Mouse (Mus musculus): ENCODE results near the gene Vps26a. TPM values are rescaled to one million over a fixed set of nuclear protein-coding genes. Genes with fewer than 3 reads are reported as not detected.

Gene Vps26a
- polyA plus RNA-seq (2015; fragmentation: Nextera tagmentation; extraction: Ambion mirVana) = 63.8 and 67.8 TPM in 2 replicates

- peak; percentile 97 for DNase-seq (ENCODE audit: low spot score)
These were observed at the start of gene Vps26a for GRCm38 (mm10) chr10:62486618-62487415. Gene Vps26a (minus strand): TSS chr10:62486805.

DNA sequence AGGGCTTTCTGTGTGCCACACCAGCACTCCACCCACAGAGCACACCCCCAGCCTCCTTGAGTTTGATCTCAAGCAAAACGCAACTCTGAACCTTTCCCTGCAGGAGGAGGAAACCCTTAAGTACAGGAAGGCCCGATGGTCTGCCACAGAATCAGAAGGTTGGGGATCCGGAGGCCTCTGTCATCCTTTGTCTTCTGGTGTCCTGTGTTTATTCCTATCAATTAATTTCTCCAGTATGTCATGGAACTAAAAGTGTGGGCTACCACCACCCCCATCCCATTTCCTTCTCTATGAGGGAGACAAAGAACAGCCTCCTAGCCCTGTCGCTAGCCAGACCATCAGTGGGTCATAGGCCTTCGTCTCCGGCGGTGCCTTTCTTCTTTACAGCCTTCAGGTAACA lies 47.9 kb upstream of the Vps26a start:
- DNase-seq (ENCODE audit: low spot score) = no peak

GRCm38 (mm10) chr10:62532832-62533231 lies 46.2 kb upstream of the Vps26a start:
- peak; percentile 17 for DNase-seq (ENCODE audit: low spot score)

- DNase-seq (ENCODE audit: low spot score) = no peak
These were observed 43.6 kb upstream of the Vps26a start for GRCm38 (mm10) chr10:62530183-62530582.

DNA sequence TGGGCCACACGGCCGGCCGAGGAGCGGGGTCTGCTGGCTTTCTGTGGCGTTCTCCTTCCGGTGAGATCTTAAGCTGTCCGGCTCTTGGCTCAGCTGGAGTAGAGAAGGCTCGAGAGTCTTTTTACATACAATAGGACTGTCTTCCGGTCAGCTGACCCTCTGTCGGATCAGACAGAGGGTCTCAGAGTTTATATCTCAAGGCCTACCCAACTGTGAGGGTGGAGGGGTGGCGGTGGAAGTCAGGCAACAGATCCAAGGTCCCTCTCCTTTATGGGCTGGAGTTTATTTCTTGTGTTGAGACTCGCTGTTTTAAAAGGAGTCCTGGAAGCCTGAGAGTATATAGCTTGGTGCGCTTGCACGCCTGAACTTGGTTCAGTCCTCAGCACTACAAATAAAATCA lies 40.7 kb upstream of the Vps26a start, which contains the start of gene Srgn:
Gene Srgn, minus strand, starts transcription at position 101 of the 400 bp plus-strand sequence.
- no peak for DNase-seq (ENCODE audit: low spot score)

GRCm38 (mm10) chr10:62522346-62522950 lies 35.8 kb upstream of the Vps26a start:
- DNase-seq (ENCODE audit: low spot score) = no peak

DNA sequence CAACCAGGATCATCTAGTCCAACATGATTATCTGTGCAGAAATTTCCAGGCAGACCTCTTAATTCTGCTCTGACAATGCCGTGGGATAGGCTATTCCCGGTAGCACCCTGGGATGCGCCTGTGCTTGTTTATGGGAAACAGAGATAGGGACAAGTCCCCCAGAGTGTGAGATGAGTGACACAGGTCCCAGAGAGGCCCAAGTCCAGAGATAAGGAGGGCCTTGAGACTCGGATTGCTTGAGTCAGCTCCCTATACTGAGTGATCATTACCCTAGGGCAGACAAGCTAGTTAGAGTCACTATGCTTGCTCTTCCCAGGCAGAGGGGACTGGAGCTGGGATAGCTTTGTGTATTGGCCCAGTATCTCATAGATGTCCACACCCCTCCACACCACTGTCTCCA lies 35.2 kb upstream of the Vps26a start:
- DNase-seq (ENCODE audit: low spot score) = no peak

- DNase-seq (ENCODE audit: low spot score) = no peak
These were observed 34.3 kb upstream of the Vps26a start for GRCm38 (mm10) chr10:62520911-62521310.

DNA sequence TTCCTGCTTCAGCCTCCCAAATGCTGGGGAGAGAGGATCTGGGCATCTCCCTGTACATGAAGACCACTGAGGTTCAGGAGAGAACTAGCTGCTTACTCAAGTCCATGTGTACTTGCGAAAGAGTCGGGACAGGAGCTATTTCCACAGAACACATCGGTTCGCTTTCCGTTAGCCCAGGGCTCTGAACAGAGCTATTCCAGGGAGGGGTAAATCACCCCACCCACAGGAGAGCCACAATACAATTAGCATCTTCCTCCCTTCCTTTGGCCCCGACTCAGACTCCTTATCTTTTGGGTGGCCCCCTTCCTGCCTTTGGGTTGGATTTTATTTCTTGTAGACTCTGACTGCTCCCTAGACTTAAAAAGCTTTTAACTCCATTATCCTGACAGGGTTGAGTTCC lies 30.9 kb upstream of the Vps26a start:
- DNase-seq (ENCODE audit: low spot score) = no peak

DNA sequence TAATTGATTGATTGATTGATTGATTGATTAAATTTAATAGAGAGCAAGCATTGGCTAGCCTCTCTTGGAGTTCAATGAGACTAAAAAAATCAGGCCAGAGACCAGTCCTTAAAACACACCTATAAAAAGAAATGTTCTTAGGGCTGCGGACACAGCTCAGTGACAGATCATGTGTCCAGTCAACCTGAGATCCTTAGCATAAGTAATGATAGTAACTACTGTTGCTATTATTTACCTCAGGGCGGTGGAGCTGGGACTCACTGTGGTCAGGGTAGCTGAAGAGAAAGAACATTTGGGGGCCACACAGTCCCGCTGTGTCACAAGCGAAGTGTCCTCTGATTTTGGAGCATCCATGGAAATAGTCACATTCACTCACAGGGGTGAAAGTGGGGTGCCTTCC lies 26.2 kb upstream of the Vps26a start:
- no peak for DNase-seq (ENCODE audit: low spot score)

DNA sequence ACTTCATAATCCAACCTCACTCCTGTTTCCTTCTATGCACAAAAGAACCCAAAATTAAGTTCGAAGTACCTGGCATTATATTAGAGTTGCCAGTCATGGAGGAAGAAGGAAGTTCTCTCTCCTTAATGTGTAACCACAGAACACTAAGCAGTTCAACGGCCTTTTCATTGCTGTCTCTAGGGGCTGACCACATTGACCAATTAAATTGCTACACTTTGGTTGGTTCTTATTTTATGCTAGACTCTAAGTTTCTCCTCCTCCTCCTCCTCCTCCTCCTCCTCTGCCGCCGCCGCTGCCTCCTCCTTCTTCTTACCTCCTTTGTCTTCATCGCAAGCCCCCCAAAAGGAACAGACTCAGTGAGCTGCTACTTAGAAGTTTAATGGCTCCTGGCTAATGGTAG lies 24.9 kb upstream of the Vps26a start:
- DNase-seq (ENCODE audit: low spot score) = no peak

GRCm38 (mm10) chr10:62509032-62509656 lies 22.5 kb upstream of the Vps26a start:
- DNase-seq (ENCODE audit: low spot score) = no peak

GRCm38 (mm10) chr10:62508459-62508858 lies 21.9 kb upstream of the Vps26a start:
- peak; percentile 12 for DNase-seq (ENCODE audit: low spot score)

- DNase-seq (ENCODE audit: low spot score) = peak; percentile 76
These were observed 21.1 kb upstream of the Vps26a start for GRCm38 (mm10) chr10:62507591-62508308.

DNA sequence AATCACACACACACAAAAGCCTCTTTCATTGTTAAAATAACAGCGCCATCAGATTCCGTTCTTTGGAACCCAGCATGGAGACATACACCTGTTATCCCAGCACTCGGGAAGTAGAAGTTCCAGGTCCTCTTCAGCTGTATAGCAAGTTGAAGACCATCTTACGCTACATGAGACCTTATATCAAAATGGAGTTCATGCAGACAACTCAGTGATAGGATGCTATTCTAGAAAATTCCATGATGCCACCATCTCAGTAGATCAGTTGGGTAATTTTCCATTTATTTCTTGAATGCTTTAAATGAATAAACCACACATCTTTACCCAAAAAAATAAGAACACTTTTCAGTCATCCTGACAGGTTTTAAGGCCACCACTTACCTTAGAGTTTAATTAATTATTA lies 20.5 kb upstream of the Vps26a start:
- DNase-seq (ENCODE audit: low spot score) = peak; percentile 15

GRCm38 (mm10) chr10:62506019-62506556 lies 19.5 kb upstream of the Vps26a start:
- peak; percentile 69 for DNase-seq (ENCODE audit: low spot score)

DNA sequence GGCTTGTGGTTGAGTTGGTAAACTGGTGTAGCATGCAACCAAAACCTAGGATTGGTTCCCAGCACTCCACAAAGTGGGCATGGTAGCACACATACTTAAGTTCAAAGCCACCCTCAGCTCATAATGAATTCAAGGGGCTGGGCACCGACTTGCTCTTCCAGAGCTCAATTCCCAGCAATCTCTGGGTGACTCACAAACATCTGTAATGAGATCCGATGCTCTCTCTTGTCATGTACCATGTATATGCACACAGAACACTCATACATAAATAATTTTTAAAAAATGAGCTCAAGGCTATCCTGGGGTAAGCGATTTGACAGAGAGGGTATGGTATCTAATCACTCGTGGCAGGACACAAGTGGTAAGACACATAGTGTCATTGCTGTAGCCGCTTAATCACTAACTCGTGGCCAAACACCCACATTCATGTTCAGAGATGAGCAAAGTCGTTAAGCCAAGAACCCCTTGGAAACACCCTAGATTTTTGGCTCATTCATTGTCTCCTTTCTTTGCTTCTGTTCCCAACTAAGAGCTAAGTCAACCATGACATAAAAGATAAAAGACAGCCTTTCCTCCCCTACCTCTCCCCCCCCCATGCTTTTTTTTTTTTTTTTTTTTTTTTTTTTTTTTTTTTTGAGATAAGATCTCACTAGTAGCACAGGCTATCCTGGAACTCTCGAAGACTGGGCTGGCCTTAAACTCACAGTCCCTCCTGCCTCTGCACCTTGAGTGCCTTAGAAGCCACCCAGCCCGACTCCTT lies 18.8 kb upstream of the Vps26a start:
- DNase-seq (ENCODE audit: low spot score) = no peak

DNA sequence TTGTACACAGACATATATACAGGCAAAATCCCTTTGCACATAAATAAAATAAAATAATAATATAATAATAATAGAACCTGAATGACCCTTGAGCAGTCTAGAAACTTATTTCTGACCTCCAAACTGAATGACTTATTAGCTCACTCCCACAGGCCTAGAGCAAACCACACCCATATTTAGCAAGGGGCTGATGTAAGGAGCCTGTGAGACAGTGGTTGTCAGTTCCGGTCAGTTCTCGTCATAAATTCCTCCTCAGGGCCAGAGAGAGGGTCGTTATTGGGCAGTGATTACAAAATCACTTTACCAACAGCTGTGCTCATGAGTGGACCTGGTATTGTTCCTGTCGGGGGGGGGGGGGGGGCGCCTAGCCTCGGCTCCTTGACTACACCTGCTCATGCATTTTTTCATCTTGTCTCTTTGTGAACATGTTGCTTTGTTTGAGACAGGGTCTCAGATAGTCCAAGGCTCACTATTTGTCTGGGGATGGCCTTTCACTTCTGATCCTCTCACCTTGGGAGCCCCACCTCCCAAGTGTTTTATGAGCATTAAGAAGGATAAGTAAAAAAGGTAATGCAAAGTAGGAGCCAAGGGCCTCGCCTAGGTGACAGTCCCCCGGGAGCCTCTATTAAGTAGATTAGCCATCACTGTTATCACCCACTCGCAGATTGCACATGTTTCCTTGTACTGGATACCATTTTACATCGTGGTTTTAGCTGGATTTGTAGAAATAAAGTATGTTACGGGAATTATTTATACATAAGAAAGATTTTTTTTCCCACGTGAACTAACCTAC lies 17.4 kb upstream of the Vps26a start:
- DNase-seq (ENCODE audit: low spot score) = no peak

GRCm38 (mm10) chr10:62503353-62503752 lies 16.7 kb upstream of the Vps26a start:
- no peak for DNase-seq (ENCODE audit: low spot score)

- no peak for DNase-seq (ENCODE audit: low spot score)
These were observed 15.3 kb upstream of the Vps26a start for GRCm38 (mm10) chr10:62501951-62502350.

Data from thymus, postnatal 0 days (tissue).